Mouse (Mus musculus): ENCODE results near the gene Ddx21. TPM values are rescaled to one million over a fixed set of nuclear protein-coding genes. Genes with fewer than 3 reads are reported as not detected.

Ddx21 gene
- total RNA-seq (2023), result 33.0 and 33.6 TPM in 2 replicates

DNA sequence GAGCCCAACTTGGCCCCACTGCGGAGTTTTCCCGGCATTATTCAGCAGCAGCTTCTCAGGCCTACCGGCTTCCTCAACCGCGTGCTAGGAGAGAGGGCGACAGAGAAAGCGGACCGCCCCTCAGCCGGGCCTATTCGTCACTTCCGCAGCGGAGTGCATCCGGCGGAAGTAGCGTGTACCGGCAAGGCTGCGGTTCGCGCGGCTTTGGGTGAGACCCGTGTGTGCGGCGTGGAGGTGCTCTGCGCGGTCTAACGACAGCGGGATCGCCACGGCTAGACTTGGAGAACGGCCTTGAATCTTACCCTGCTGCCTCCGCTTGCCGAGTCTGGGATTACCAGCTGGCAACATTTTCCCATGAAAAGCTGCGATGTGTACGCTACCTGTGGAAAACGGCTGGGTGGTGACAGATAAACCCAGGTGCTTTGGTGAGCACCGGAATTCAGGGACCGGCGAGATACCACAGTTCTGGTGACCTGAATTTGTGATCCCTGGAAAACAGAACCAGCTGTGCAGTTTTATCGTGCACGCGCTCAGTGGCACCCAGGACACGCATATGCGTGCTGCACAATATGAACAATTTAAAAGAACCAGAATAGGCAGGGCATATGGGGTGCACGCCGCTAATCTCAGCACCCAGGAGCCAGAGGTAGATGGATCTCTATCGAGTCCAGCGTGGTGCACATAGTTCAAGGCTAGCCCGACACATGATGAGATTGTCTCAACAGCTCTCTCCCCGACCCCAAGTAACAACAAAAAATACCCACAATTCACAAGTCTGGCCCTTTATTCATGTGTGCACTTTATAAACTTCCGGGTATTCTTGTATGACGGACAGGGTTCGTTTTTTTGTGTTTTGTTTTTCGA is at the start of gene Ddx21:
TSS of gene Ddx21 (minus strand) at position 105 of the 864 bp plus-strand sequence.

DNA sequence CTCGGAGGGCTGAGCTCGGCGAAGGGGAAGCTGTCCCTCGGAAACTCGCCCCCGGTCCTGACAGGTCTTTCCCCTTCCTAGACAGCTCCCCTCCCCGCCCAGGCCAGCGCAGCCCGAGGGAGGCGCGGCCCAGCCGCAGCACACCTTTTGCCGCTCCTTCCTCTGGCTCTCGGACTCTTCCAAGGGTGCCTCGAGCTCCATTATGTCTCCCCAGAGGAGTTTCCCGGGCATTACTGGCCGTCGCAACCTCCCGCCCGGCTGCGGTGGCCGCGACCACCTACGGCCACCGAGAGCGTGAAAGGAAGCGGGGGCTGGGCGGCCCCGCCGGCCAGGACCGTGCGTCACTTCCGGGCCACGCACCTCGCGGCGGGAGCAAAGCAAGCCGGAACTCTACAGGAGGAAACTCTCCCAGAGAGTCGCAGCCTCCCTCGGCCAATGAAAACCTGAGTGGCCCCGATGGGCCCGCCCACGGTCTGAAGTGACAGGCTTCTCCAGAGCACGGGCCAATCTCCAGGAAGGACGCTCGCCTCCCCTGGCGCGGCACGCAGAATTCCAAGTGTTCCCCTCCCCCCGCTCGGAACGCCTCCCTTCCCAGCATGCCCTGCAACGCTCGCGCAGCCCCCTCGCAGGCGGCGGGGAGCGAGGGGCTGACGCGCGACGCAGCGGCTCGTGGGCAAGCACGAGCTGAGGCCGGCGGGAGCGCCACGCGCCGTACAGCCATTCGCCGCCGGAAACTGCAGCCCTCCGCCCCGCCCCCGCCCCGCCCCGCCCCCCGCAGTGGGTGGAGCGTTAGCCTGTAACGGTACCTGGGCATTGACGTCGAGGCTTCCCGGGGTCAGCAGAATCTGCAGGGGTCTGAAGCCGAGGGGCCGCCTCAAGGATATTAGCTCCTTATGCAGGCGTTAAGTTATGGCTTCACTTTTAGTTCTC is 49.1 kb upstream of the Ddx21 start, which contains the start of gene Ddx50:
TSS of gene Ddx50 (minus strand) at position 338 of the 930 bp plus-strand sequence.

DNA sequence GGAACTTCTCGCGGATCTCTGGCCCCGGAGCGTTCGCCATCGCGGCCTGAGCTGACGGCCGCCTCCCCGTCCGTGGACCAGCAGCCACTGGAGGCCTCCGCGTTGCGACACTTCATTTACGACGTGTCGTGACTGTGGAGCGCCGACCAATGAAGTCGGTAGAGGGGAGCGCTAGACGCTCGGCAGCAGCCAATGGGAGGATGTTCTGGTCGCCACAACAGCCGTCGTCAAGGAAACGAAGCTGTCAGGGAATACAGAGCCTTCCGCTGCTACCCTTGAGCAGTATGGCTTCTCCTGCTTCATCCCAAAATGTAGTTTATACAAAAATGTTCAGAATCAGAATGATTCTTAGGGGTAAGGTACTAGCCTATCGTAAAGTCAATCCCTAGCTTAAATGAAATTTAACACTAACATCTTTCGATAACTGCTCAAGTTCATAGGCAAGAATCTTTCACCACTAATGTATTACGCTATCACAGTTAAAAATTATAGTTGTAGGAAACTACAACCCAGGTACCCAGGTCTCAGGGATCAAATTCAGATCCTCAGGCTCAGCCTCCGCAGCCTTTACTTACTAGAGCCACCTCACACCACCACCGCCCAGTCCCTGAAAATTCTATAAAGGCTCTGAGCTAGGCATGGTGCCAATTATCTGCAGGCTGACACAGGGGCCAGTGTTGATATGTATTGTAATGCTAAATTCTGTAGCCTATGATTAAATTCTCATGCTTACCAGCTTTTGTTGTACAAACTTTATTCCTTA is 23.6 kb downstream of the Ddx21 start, which contains the start of gene Kif1bp:
TSS of gene Kif1bp (minus strand) at position 120 of the 763 bp plus-strand sequence.

Other genes with a start within 250 kb of the Ddx21 start
- gene Hk1, start 222.4 kb downstream of the Ddx21 start, total RNA-seq (2023), result 78.7 and 97.1 TPM in 2 replicates
- 0.41 TPM in 1 of 2 replicates, not detected in the other for gene Hkdc1, start 179.8 kb downstream of the Ddx21 start, total RNA-seq (2023)
- not detected in 2 replicates for gene 4930507D05Rik, start 152.8 kb downstream of the Ddx21 start, total RNA-seq (2023)
- 18.3 and 18.4 TPM in 2 replicates for gene Supv3l1, start 152.5 kb downstream of the Ddx21 start, total RNA-seq (2023)
- 47.0 and 53.3 TPM in 2 replicates for gene Vps26a, start 115.5 kb downstream of the Ddx21 start, total RNA-seq (2023)
- 1,408 and 1,585 TPM in 2 replicates for gene Srgn, start 74.8 kb downstream of the Ddx21 start, total RNA-seq (2023)
- gene Kif1bp, start 23.8 kb downstream of the Ddx21 start, total RNA-seq (2023), result 17.7 and 17.8 TPM in 2 replicates
- 47.8 and 78.2 TPM in 2 replicates for gene Ddx50, start 48.9 kb upstream of the Ddx21 start, total RNA-seq (2023)
- 0.16 TPM in 1 of 2 replicates, not detected in the other for gene Stox1, start 123.8 kb upstream of the Ddx21 start, total RNA-seq (2023)
- 72.3 and 94.3 TPM in 2 replicates for gene Ccar1, start 190.0 kb upstream of the Ddx21 start, total RNA-seq (2023)